Mouse (Mus musculus): ENCODE data around the gene Cdc42bpg. TPM values are rescaled to one million over a fixed set of nuclear protein-coding genes. Genes with fewer than 3 reads are reported as not detected.

The Cdc42bpg gene
- polyA plus RNA-seq, 1 experiment from 2014 or later: 1.0 TPM

- DNase-seq (ENCODE audit: low spot score) (no peak), ATAC-seq (replicated peaks; ENCODE audit: low FRiP score, low read depth) (peak; percentile 89)
- Histone ChIP-seq H3K9ac (ENCODE audit: low read depth, low read length) (no peak overlapping the region), H3K27ac (peak overlapping the region; percentile 82), H3K36me3 (ENCODE audit: insufficient read depth, low read length) (peaks cover 20% of the 10 kb centered on the region), H3K27me3 (ENCODE audit: insufficient read depth, low read length) (no peaks in the 10 kb centered on the region), H3K9me3 (replicated peaks; ENCODE audit: low read length) (no peaks in the 10 kb centered on the region), H3K4me1 (replicated peaks; ENCODE audit: insufficient read depth, low read length) (0 out of 2 replicates have a peak, but pooled peaks cover 2% of the 10 kb centered on the region), H3K4me2 (ENCODE audit: low read length) (no peak overlapping the region), H3K4me3 (replicated peaks; ENCODE audit: low read depth, low read length) (no peak overlapping the region)
- WGBS: 71% methylated on average over 10 of the region's 10 CpGs
- no peak for TF ChIP-seq CTCF (IDR thresholded peaks at IDR 0.05; ENCODE audit: low read depth)
Observed at GRCm38 (mm10) chr19:6291117-6291781, 15.0 kb upstream of the Cdc42bpg start.

- no peaks in the 10 kb centered on the region for H3K4me1 ChIP-seq (replicated peaks; ENCODE audit: insufficient read depth, low read length)
- TF ChIP-seq CTCF (IDR thresholded peaks at IDR 0.05; ENCODE audit: low read depth): no peak
- no peak overlapping the region for H3K4me2 ChIP-seq (ENCODE audit: low read length)
- no peak overlapping the region for H3K9ac ChIP-seq (ENCODE audit: low read depth, low read length)
- H3K27me3 ChIP-seq (ENCODE audit: insufficient read depth, low read length): no peaks in the 10 kb centered on the region
- H3K9me3 ChIP-seq (replicated peaks; ENCODE audit: low read length): no peaks in the 10 kb centered on the region
- peak overlapping the region; percentile 82 for H3K27ac ChIP-seq
- H3K4me3 ChIP-seq (replicated peaks; ENCODE audit: low read depth, low read length): no peak overlapping the region
- no peak for DNase-seq (ENCODE audit: low spot score)
- ATAC-seq (replicated peaks; ENCODE audit: low FRiP score, low read depth): no peak
- 84% methylated on average over 5 of the region's 5 CpGs for WGBS
- H3K36me3 ChIP-seq (ENCODE audit: insufficient read depth, low read length): peaks cover 21% of the 10 kb centered on the region
Observed at GRCm38 (mm10) chr19:6292262-6292661, 14.0 kb upstream of the Cdc42bpg start.

- WGBS: 90% methylated on average over 17 of the region's 17 CpGs
- H3K27me3 ChIP-seq (ENCODE audit: insufficient read depth, low read length): no peaks in the 10 kb centered on the region
- no peaks in the 10 kb centered on the region for H3K4me1 ChIP-seq (replicated peaks; ENCODE audit: insufficient read depth, low read length)
- H3K9me3 ChIP-seq (replicated peaks; ENCODE audit: low read length): no peaks in the 10 kb centered on the region
- peaks cover 39% of the 10 kb centered on the region for H3K36me3 ChIP-seq (ENCODE audit: insufficient read depth, low read length)
- no peak overlapping the region for H3K9ac ChIP-seq (ENCODE audit: low read depth, low read length)
- H3K4me2 ChIP-seq (ENCODE audit: low read length): no peak overlapping the region
- no peak overlapping the region for H3K27ac ChIP-seq
- DNase-seq (ENCODE audit: low spot score): no peak
- no peak overlapping the region for H3K4me3 ChIP-seq (replicated peaks; ENCODE audit: low read depth, low read length)
- TF ChIP-seq CTCF (IDR thresholded peaks at IDR 0.05; ENCODE audit: low read depth): no peak
- ATAC-seq (replicated peaks; ENCODE audit: low FRiP score, low read depth): no peak
Observed at GRCm38 (mm10) chr19:6294301-6294700, 12.0 kb upstream of the Cdc42bpg start.

GRCm38 (mm10) chr19:6296551-6297210 is 9.6 kb upstream of the Cdc42bpg start:
- no peak overlapping the region for H3K4me2 ChIP-seq (ENCODE audit: low read length)
- no peak for TF ChIP-seq CTCF (IDR thresholded peaks at IDR 0.05; ENCODE audit: low read depth)
- no peak overlapping the region for H3K27ac ChIP-seq
- H3K9ac ChIP-seq (ENCODE audit: low read depth, low read length): no peak overlapping the region
- no peak for DNase-seq (ENCODE audit: low spot score)
- no peak for ATAC-seq (replicated peaks; ENCODE audit: low FRiP score, low read depth)
- peaks cover 45% of the 10 kb centered on the region for H3K36me3 ChIP-seq (ENCODE audit: insufficient read depth, low read length)
- H3K9me3 ChIP-seq (replicated peaks; ENCODE audit: low read length): no peaks in the 10 kb centered on the region
- H3K4me1 ChIP-seq (replicated peaks; ENCODE audit: insufficient read depth, low read length): no peaks in the 10 kb centered on the region
- 82% methylated on average over 5 of the region's 5 CpGs for WGBS
- H3K27me3 ChIP-seq (ENCODE audit: insufficient read depth, low read length): no peaks in the 10 kb centered on the region
- H3K4me3 ChIP-seq (replicated peaks; ENCODE audit: low read depth, low read length): no peak overlapping the region

- no peak for TF ChIP-seq CTCF (IDR thresholded peaks at IDR 0.05; ENCODE audit: low read depth)
- ATAC-seq (replicated peaks; ENCODE audit: low FRiP score, low read depth): 0 out of 2 replicates have a peak, but pooled peaks have one; percentile 29
- DNase-seq (ENCODE audit: low spot score): no peak
- Histone ChIP-seq H3K36me3 (ENCODE audit: insufficient read depth, low read length) (peaks cover 45% of the 10 kb centered on the region), H3K4me3 (replicated peaks; ENCODE audit: low read depth, low read length) (no peak overlapping the region), H3K4me1 (replicated peaks; ENCODE audit: insufficient read depth, low read length) (no peaks in the 10 kb centered on the region), H3K9me3 (replicated peaks; ENCODE audit: low read length) (no peaks in the 10 kb centered on the region), H3K27ac (no peak overlapping the region), H3K4me2 (ENCODE audit: low read length) (no peak overlapping the region), H3K9ac (ENCODE audit: low read depth, low read length) (no peak overlapping the region), H3K27me3 (ENCODE audit: insufficient read depth, low read length) (no peaks in the 10 kb centered on the region)
- 89% methylated on average over 9 of the region's 9 CpGs for WGBS
Observed at GRCm38 (mm10) chr19:6297641-6298040, 8.6 kb upstream of the Cdc42bpg start.

- no peak for TF ChIP-seq CTCF (IDR thresholded peaks at IDR 0.05; ENCODE audit: low read depth)
- Histone ChIP-seq H3K4me2 (ENCODE audit: low read length) (no peak overlapping the region), H3K4me3 (replicated peaks; ENCODE audit: low read depth, low read length) (no peak overlapping the region), H3K9me3 (replicated peaks; ENCODE audit: low read length) (no peaks in the 10 kb centered on the region), H3K9ac (ENCODE audit: low read depth, low read length) (no peak overlapping the region), H3K36me3 (ENCODE audit: insufficient read depth, low read length) (peaks cover 44% of the 10 kb centered on the region), H3K27me3 (ENCODE audit: insufficient read depth, low read length) (no peaks in the 10 kb centered on the region), H3K27ac (0 out of 2 replicates have a peak overlapping the region, but pooled peaks have one; percentile 73), H3K4me1 (replicated peaks; ENCODE audit: insufficient read depth, low read length) (no peaks in the 10 kb centered on the region)
- ATAC-seq (replicated peaks; ENCODE audit: low FRiP score, low read depth) (no peak), DNase-seq (ENCODE audit: low spot score) (no peak)
- 55% methylated on average over 4 of the region's 4 CpGs for WGBS
Observed at GRCm38 (mm10) chr19:6299003-6299402, 7.3 kb upstream of the Cdc42bpg start.
